Mouse (Mus musculus): ENCODE results near the gene Scamp1. TPM values are rescaled to one million over a fixed set of nuclear protein-coding genes. Genes with fewer than 3 reads are reported as not detected.

Gene Scamp1
- polyA plus RNA-seq, 1 experiment = not detected

- 88% methylated on average over 10 of the region's 10 CpGs for WGBS
- Histone ChIP-seq H3K4me1 (ENCODE audit: control insufficient read depth, insufficient read depth, low read length) (no peaks in the 10 kb centered on the region), H3K27ac (ENCODE audit: insufficient read depth, low read depth, low read length) (no peak overlapping the region), H3K4me3 (ENCODE audit: insufficient read depth, low read depth, low read length) (no peak overlapping the region)
- no peak for TF ChIP-seq CTCF (IDR thresholded peaks at IDR 0.05; ENCODE audit: insufficient read depth, low read depth, low read length)
- no peak for TF ChIP-seq POLR2A (IDR thresholded peaks at IDR 0.05; ENCODE audit: insufficient read depth, low read depth, low read length)
Measured at GRCm38 (mm10) chr13:94152836-94153235, 132.8 kb downstream of the Scamp1 start.

Other genes with a start within 250 kb of the Scamp1 start
- not detected in 2 replicates for gene Lhfpl2, start 228.1 kb downstream of the Scamp1 start, polyA plus RNA-seq (2012; ENCODE audit: insufficient read depth, insufficient read length, low replicate concordance, missing spikeins)
- gene Ap3b1, start 73.1 kb upstream of the Scamp1 start, polyA plus RNA-seq (2012; ENCODE audit: insufficient read depth, insufficient read length, low replicate concordance, missing spikeins) = not detected in 2 replicates

Data from olfactory bulb, adult 2 months (tissue).